Mouse (Mus musculus) embryonic facial prominence, embryonic 13.5 days (tissue): ENCODE results near the gene St6galnac5. TPM values are rescaled to one million over a fixed set of nuclear protein-coding genes. Genes with fewer than 3 reads are reported as not detected.

ENCODE experiments used
- ATAC-seq: fragments of 200-750 bp; cut with Nextera tagmentation; 2 replicates; pipeline ENCODE4 v1.8.0; 2017; ENCODE audit warnings: low read depth; ENCODE audit not compliant: insufficient number of reproducible peaks, insufficient read depth, low FRiP score, low TSS enrichment
- H3K27ac ChIP-seq: fragments of 300-500 bp; sonication (generic); 2 replicates; pipeline ENCODE4 v1.5.1; 2015; ENCODE audit warnings: moderate library complexity, mild to moderate bottlenecking, inconsistent platforms
- H3K27me3 ChIP-seq: fragments of 300-500 bp; sonication (generic); 2 replicates; pipeline ENCODE4 v1.6.1; 2015; ENCODE audit warnings: mild to moderate bottlenecking, inconsistent platforms
- H3K36me3 ChIP-seq: fragments of 300-500 bp; sonication (generic); 2 replicates; pipeline ENCODE4 v1.6.1; 2015; ENCODE audit warnings: mild to moderate bottlenecking, inconsistent platforms
- H3K4me1 ChIP-seq: fragments of 300-500 bp; sonication (generic); 2 replicates; pipeline ENCODE4 v1.6.1; 2015; ENCODE audit warnings: inconsistent platforms
- H3K4me2 ChIP-seq: fragments of 300-500 bp; sonication (generic); 2 replicates; pipeline ENCODE4 v1.6.1; 2015; ENCODE audit warnings: moderate library complexity, mild to moderate bottlenecking, inconsistent platforms
- H3K4me3 ChIP-seq: fragments of 300-500 bp; sonication (generic); 2 replicates; pipeline ENCODE4 v1.5.1; 2015; ENCODE audit warnings: mild to moderate bottlenecking, inconsistent platforms
- H3K9ac ChIP-seq: fragments of 300-500 bp; sonication (generic); 2 replicates; pipeline ENCODE4 v1.6.1; 2015; ENCODE audit warnings: mild to moderate bottlenecking, inconsistent platforms
- H3K9me3 ChIP-seq: fragments of 300-500 bp; sonication (generic); 2 replicates; pipeline ENCODE4 v1.6.1; 2016; ENCODE audit warnings: inconsistent platforms
- WGBS: fragments of 180-500 bp; shearing (Covaris S2); methylation state at CpG from one replicate; pipeline ENCODE4 v1.1.7; 2015; ENCODE audit warnings: mixed read lengths; 5-methylcytosine and 5-hydroxymethylcytosine counted together
- polyA plus RNA-seq: library from polyadenylated mRNA; unstranded; fragments of >200 nt; fragmentation: Nextera tagmentation; extraction: Ambion mirVana; gene quantifications from 2 replicates; pipeline ENCODE4 v1.2.1, GENCODE M21; 2015

Gene St6galnac5
- polyA plus RNA-seq, result 2.8 and 3.1 TPM in 2 replicates

GRCm38 (mm10) chr3:152981988-152982387 is at the start of gene St6galnac5:
Gene St6galnac5 (minus strand): TSS chr3:152982246.
- peak within 1 kb of the TSS; percentile 96 for H3K4me2 ChIP-seq
- peak within 1 kb of the TSS; percentile 69 for H3K9ac ChIP-seq
- no peaks in the 10 kb centered on the region for H3K36me3 ChIP-seq
- peak within 1 kb of the TSS; percentile 55 for H3K4me3 ChIP-seq
- WGBS, result 0% methylated on average over 17 of the region's 17 CpGs
- H3K27ac ChIP-seq, result no peak within 1 kb of the TSS
- H3K27me3 ChIP-seq, result peaks cover 41% of the 10 kb centered on the region
- no peak for ATAC-seq
- no peaks in the 10 kb centered on the region for H3K9me3 ChIP-seq
- H3K4me1 ChIP-seq, result peaks cover 20% of the 10 kb centered on the region

GRCm38 (mm10) chr3:153030756-153031155 is 48.7 kb upstream of the St6galnac5 start:
- Histone ChIP-seq H3K4me3 (no peak overlapping the region), H3K27ac (no peak overlapping the region), H3K9ac (no peak overlapping the region), H3K9me3 (no peaks in the 10 kb centered on the region), H3K27me3 (no peaks in the 10 kb centered on the region), H3K4me2 (no peak overlapping the region), H3K4me1 (no peaks in the 10 kb centered on the region), H3K36me3 (no peaks in the 10 kb centered on the region)
- 93% methylated on average over 5 of the region's 5 CpGs for WGBS
- ATAC-seq, result no peak

DNA sequence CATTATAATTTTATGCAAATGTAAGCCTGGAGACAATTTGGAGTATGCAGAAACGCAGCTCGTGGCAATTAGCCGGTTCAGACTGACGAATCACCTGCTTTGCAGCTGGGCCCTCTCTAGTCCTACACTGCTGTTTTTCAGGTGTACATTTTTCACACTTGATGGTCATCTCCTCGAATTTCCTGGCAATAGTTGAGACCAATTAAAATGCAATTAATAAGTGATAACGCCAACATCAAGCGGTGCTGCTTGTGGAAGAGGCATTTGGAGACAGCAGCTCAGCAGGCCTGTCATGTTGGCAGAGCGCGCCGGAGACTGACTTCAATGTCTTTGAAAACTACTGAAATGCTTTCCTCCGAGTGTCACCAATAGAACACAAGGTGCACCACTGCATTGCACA is 42.0 kb upstream of the St6galnac5 start:
- Histone ChIP-seq H3K36me3 (no peaks in the 10 kb centered on the region), H3K9me3 (no peaks in the 10 kb centered on the region), H3K4me1 (no peaks in the 10 kb centered on the region), H3K27me3 (no peaks in the 10 kb centered on the region), H3K4me2 (no peak overlapping the region), H3K9ac (no peak overlapping the region), H3K4me3 (no peak overlapping the region), H3K27ac (no peak overlapping the region)
- 83% methylated on average over 11 of the region's 11 CpGs for WGBS
- ATAC-seq, result no peak

DNA sequence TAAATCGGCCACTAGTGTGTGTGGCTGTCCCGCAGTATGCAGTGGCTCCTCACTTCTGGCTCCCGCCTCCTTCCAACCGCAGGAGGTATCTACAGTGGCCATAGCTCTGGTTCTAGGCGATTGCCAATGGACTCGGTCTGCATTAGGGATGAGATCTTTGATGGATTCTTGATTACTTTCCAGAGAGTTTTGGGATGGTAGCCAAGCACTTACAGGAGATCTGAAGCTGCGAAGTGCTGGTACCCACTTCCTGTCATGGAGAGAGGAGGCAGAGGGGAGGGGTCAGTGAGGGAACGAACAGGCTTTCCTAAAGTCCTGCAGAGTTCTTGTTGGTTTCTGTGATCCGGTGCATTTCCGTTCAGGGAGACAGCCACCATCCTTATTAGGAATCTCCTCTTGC is 36.0 kb upstream of the St6galnac5 start:
- no peak for ATAC-seq
- no peak overlapping the region for H3K4me2 ChIP-seq
- 72% methylated on average over 10 of the region's 10 CpGs for WGBS
- no peaks in the 10 kb centered on the region for H3K4me1 ChIP-seq
- H3K9me3 ChIP-seq, result no peaks in the 10 kb centered on the region
- no peaks in the 10 kb centered on the region for H3K27me3 ChIP-seq
- no peaks in the 10 kb centered on the region for H3K36me3 ChIP-seq
- no peak overlapping the region for H3K27ac ChIP-seq
- H3K9ac ChIP-seq, result no peak overlapping the region
- H3K4me3 ChIP-seq, result no peak overlapping the region

GRCm38 (mm10) chr3:153016355-153016754 is 34.3 kb upstream of the St6galnac5 start:
- Histone ChIP-seq H3K9ac (no peak overlapping the region), H3K4me1 (no peaks in the 10 kb centered on the region), H3K4me2 (no peak overlapping the region), H3K4me3 (no peak overlapping the region), H3K36me3 (no peaks in the 10 kb centered on the region), H3K27ac (no peak overlapping the region), H3K9me3 (no peaks in the 10 kb centered on the region), H3K27me3 (no peaks in the 10 kb centered on the region)
- WGBS, result 49% methylated on average over 8 of the region's 8 CpGs
- no peak for ATAC-seq

DNA sequence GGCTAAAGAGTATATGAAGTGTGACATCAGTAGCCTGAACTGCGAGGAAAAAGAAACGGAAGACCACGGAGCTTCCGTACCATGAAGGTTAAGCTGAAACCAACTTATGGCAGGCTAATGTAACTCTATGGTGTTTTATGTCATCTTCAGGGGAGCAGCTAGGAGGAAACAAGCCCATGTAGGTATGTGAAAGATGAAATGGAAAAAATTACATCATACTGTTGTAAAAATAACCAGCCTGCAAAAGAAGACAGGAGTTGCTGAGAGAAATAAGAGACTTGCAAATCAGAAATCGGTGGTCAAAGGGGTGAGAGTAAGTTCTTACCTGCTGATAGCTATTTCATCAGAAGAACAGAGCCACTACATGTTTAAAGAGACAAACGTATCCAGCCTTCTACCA is 24.8 kb upstream of the St6galnac5 start:
- Histone ChIP-seq H3K27ac (no peak overlapping the region), H3K27me3 (no peaks in the 10 kb centered on the region), H3K4me3 (no peak overlapping the region), H3K36me3 (no peaks in the 10 kb centered on the region), H3K4me1 (no peaks in the 10 kb centered on the region), H3K9me3 (no peaks in the 10 kb centered on the region), H3K4me2 (no peak overlapping the region), H3K9ac (no peak overlapping the region)
- WGBS, result 87% methylated on average over 6 of the region's 6 CpGs
- no peak for ATAC-seq

DNA sequence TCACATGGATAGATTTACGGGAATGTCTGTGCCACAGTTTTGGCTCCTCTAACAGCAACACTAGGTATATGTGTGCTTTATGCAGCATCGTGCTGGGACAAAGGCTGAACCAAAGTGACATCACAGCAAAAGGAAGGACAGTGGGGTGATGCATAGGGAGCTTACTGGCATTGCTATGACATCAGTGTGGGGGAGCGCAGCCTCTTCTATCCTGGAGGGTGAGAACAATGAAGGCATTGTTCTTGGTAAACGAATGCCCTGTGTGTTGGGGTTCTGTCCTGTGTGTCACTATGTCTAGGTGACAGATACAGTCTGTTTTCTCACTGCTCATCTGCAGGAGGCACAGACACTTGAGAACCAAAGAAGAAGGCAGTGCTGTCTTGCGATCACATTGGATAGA is 16.9 kb upstream of the St6galnac5 start:
- no peaks in the 10 kb centered on the region for H3K4me1 ChIP-seq
- H3K4me2 ChIP-seq, result no peak overlapping the region
- no peak for ATAC-seq
- H3K9me3 ChIP-seq, result no peaks in the 10 kb centered on the region
- no peak overlapping the region for H3K9ac ChIP-seq
- H3K27me3 ChIP-seq, result no peaks in the 10 kb centered on the region
- H3K36me3 ChIP-seq, result no peaks in the 10 kb centered on the region
- no peak overlapping the region for H3K27ac ChIP-seq
- WGBS, result 56% methylated on average over 5 of the region's 5 CpGs
- no peak overlapping the region for H3K4me3 ChIP-seq

DNA sequence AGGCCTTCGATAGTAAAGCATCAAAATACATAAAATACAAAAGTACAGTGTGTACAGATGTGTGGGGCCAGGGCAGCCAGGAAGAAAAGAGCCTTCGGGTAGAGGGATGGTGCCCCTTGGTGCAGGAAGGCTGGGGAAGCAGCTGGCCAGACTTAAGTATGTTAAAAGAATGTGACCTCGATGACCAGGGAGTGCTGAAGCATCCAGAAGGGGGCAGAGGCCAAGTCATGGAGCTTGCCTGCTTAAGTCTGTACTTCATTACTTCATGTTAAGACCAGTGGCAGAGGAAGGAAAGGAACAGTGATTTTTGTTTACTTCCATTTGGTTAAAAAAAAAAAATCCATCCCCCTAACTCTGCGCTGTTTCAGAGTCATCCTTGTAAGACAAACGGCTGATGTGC is 16.1 kb upstream of the St6galnac5 start:
- H3K36me3 ChIP-seq, result no peaks in the 10 kb centered on the region
- ATAC-seq, result no peak
- WGBS, result 32% methylated on average over 5 of the region's 5 CpGs

GRCm38 (mm10) chr3:152993608-152994007 is 11.6 kb upstream of the St6galnac5 start:
- WGBS, result 70% methylated on average over 5 of the region's 5 CpGs
- no peak overlapping the region for H3K4me2 ChIP-seq
- H3K36me3 ChIP-seq, result no peaks in the 10 kb centered on the region
- no peak overlapping the region for H3K9ac ChIP-seq
- no peak overlapping the region for H3K4me3 ChIP-seq
- no peak overlapping the region for H3K27ac ChIP-seq
- no peaks in the 10 kb centered on the region for H3K9me3 ChIP-seq
- H3K4me1 ChIP-seq, result no peaks in the 10 kb centered on the region
- no peak for ATAC-seq
- H3K27me3 ChIP-seq, result no peaks in the 10 kb centered on the region

More for the DNA sequence above, 16.1 kb upstream of the St6galnac5 start:
- Histone ChIP-seq H3K9me3 (no peaks in the 10 kb centered on the region), H3K4me3 (no peak overlapping the region), H3K4me1 (no peaks in the 10 kb centered on the region), H3K27ac (no peak overlapping the region), H3K9ac (no peak overlapping the region), H3K27me3 (no peaks in the 10 kb centered on the region), H3K4me2 (no peak overlapping the region)

DNA sequence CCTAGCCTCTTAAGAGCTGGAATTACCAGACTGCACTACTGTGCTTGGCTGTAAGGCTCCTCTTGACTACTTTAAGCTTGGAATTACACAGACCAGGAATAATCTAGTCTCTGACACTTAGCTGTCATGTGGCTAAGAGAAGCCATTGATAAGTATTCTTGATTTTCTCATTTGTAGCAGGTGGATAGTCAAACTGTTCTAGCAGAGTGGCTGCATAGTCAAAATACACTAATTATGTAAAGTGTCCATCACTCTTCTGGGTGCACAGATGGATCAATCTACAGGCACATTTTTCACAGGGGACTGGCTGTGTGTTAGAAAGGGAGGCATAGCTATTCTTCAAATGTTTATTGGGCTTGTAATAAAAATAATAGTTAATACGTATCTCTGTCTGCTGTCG is 8.7 kb upstream of the St6galnac5 start:
- Histone ChIP-seq H3K9me3 (no peaks in the 10 kb centered on the region), H3K27me3 (no peaks in the 10 kb centered on the region), H3K4me1 (no peaks in the 10 kb centered on the region), H3K36me3 (no peaks in the 10 kb centered on the region), H3K4me3 (no peak overlapping the region), H3K9ac (no peak overlapping the region), H3K4me2 (no peak overlapping the region), H3K27ac (no peak overlapping the region)
- no peak for ATAC-seq
- WGBS, result 96% methylated on average over 2 of the region's 2 CpGs

GRCm38 (mm10) chr3:152980978-152981974 is 770 bp downstream of the St6galnac5 start:
- H3K27ac ChIP-seq, result no peak overlapping the region
- peak overlapping the region; percentile 96 for H3K4me2 ChIP-seq
- peaks cover 44% of the 10 kb centered on the region for H3K27me3 ChIP-seq
- H3K9ac ChIP-seq, result peak overlapping the region; percentile 69
- no peaks in the 10 kb centered on the region for H3K36me3 ChIP-seq
- peaks cover 20% of the 10 kb centered on the region for H3K4me1 ChIP-seq
- under 1% methylated on average over 47 of the region's 47 CpGs for WGBS
- H3K9me3 ChIP-seq, result no peaks in the 10 kb centered on the region
- peak; percentile 37; the same call in 1 of the 2 replicates for ATAC-seq
- peak overlapping the region; percentile 55 for H3K4me3 ChIP-seq

- Histone ChIP-seq H3K9ac (0 out of 2 replicates have a peak overlapping the region, but pooled peaks have one; percentile 69), H3K9me3 (no peaks in the 10 kb centered on the region), H3K4me3 (peak overlapping the region; percentile 55), H3K27ac (no peak overlapping the region), H3K36me3 (no peaks in the 10 kb centered on the region), H3K4me1 (peaks cover 20% of the 10 kb centered on the region), H3K27me3 (peaks cover 44% of the 10 kb centered on the region), H3K4me2 (peak overlapping the region; percentile 96)
- 4% methylated on average over 6 of the region's 6 CpGs for WGBS
- ATAC-seq, result no peak
Measured at GRCm38 (mm10) chr3:152980431-152980830, 1.6 kb downstream of the St6galnac5 start.
